Mouse (Mus musculus): ENCODE results near the gene Cdkl5.

Cdkl5 gene

GRCm38 (mm10) chrX:160994543-160995121 is at the start of gene Cdkl5:
Cdkl5 (minus strand) TSS chrX:160994704.
- peak; percentile 95 for DNase-seq (ENCODE audit: low spot score)

DNA sequence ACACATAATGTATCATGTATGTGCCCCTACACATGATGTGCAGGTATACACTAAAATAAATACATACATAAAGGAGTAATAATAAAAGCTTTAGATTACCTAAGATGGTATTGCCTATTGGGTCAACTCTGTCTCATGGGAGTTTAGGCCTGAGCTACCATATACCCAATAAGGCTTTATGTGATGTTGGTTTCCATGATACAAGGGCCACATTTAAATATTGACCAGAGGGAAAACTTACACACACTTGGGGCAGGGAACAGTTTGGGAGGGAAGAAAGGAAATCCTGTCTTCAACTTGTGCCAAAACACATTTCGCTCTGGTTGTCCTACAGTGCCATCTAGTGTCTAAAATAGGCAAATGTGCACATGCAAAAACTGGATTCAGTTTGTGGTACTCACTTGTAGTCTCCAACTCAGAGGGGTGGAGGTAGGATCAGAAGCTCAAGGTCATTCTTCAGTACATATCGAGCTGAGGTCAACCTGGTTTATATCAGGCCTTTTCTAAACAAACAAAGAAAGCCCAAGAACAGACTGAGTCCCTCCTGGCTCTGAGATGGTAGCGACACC is 38.8 kb upstream of the Cdkl5 start:
- peak; percentile 4 for DNase-seq (ENCODE audit: low spot score)

GRCm38 (mm10) chrX:161032423-161032822 is 37.9 kb upstream of the Cdkl5 start:
- DNase-seq (ENCODE audit: low spot score): no peak

- DNase-seq (ENCODE audit: low spot score): no peak
Measured at GRCm38 (mm10) chrX:161030233-161030632, 35.7 kb upstream of the Cdkl5 start.

- DNase-seq (ENCODE audit: low spot score): no peak
Measured at GRCm38 (mm10) chrX:161024475-161024874, 30.0 kb upstream of the Cdkl5 start.

GRCm38 (mm10) chrX:161021548-161021947 is 27.0 kb upstream of the Cdkl5 start:
- DNase-seq (ENCODE audit: low spot score): no peak

DNA sequence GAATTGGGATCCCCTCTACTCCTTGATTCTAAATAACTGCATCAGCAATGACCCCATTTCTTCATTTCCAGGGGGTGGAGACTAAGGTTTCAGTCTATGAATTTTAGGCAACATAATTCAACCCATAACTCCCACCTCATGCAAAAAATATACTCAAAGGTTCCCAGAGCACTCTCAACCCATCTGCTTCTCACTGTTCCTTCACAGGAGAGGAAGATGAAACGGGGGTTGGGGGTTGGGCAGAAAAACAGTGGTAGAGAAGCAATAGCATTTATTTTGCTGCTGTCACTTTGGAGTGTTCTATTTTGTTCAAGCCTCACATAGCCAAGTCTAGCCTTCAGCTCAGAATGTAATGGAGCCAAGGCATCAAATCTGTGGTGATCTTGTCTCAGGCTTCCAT is 23.7 kb upstream of the Cdkl5 start:
- DNase-seq (ENCODE audit: low spot score): no peak

GRCm38 (mm10) chrX:161006272-161006671 is 11.8 kb upstream of the Cdkl5 start:
- no peak for DNase-seq (ENCODE audit: low spot score)

- no peak for DNase-seq (ENCODE audit: low spot score)
Measured at GRCm38 (mm10) chrX:160996051-160996450, 1.5 kb upstream of the Cdkl5 start.

DNA sequence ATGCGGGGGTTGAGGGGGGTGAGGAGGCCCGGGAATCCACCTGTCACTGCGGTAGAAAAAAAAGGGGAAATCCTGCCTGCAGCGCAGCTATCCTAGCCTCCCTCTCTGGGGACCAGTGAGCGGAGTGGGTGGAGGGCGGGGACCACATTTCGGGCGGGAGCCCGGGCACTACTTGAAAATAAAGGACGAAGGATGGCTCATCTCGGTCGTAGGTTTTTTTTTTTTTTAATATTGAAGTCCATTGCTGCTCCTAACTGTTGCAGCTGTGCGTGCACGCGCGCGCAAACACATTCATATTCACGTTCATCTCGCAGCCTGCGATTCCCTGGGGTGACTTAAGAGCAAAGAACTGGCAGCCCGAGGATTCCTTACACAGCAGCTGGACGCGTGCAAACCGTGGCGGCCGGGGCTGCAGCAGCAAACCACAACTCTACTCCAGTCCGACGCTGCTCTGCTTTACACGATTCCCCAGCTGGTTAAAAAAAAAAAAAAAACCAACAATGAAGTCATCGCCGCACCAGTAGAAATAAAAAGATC is 695 bp upstream of the Cdkl5 start:
- peak; percentile 26 for DNase-seq (ENCODE audit: low spot score)

DNA sequence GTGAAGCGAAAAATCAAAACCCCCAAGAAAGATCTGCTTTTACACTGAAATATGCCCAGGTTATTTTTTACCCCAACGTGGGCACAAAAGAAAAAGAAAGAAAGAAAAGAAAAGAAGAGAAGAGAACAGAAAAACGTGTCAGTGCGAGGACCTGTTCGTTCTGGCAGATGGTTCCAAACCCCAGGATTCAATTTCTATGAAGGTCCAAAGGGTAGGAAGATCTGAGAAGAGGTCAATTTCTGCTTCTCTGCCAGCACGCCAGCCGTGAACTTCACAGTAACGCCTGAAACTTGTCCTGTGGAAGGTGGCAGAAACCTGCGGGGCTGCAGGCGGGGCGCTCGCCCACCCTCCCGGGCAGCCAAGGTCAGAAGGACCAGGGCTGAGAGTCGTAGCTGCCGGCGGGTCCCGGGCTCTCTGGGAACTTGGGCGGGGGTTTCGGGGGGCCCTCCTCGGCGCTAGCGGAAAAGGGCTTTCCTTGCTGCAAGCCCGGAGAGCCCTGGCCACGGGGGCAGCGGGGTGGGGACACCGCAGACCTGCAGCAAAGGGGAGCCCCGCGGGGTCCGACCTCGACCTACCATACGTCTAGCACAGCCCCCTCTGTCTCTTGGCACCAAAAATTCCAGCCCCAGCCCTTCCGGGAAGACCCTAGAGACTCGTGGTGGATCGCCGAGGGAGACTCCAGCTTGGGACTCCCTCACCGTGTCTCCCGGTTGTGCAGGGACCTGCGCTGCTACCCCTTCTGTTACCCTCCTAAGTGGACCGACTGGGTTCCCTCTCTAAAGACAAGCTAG is 560 bp downstream of the Cdkl5 start:
- DNase-seq (ENCODE audit: low spot score): peak; percentile 2

DNA sequence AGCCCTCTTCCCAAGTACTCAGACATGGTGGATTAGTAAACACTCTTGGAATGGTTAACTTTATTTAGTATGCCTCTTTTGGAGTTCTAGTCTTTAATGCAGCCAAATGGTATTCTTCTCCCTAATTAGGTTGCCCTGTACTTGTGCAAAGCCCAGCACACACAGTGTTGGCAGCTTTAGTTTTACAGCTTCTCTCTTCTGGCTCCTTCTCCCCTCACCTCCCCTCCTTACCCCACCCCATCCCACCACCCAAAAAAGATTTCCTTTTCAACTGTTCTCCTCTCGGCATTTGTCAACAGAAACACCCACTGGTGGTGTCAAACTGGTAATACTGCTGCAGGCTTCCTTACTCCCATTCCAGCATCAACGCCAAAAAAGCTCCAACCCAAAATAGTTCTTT is 1.8 kb downstream of the Cdkl5 start:
- no peak for DNase-seq (ENCODE audit: low spot score)

DNA sequence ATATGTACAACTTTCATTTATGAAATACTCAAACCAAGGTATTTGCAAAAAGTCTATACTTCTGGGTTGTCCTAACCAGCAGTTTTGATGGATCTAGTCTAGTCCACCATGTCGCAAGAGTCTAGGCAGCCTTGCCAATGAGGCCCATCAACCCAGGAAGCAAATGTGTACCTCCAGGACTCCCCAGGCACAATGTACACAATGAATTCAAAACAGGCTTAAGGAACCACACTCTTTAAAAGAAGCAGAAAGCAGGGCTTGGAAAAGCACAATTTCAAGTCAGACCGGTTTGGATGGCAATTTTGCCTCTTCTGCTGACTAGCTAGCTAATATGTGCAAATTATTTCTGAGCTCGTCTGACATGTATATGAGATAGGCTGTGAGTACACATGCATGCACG is 4.2 kb downstream of the Cdkl5 start:
- DNase-seq (ENCODE audit: low spot score): peak; percentile 4

GRCm38 (mm10) chrX:160977919-160978318 is 16.6 kb downstream of the Cdkl5 start:
- no peak for DNase-seq (ENCODE audit: low spot score)

DNA sequence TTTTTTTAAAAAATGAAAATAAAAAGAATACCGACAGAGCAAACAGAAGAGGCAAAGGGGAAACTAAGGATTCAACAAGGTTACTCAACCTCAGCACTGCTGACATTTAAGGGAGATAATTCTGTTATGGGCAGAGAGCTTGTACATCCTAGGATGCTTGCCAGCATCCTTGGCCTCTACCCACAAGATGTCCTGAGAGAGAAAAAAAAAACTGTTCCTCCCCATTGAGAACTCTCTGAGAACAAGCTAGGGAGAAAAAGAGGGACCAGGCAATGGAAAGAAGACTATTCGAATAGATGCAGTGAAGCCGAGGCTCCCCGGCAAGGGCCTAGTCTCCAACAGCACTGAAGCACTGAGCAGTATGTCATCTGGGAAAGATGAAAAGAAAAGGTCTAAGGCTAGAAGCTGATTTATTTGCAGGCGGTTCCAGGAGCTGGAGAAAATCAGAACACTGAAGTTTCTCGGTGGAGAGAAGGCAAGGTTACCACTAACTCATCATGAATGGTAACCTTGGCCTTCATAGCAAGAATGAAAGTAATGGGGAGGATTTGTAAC is 22.4 kb downstream of the Cdkl5 start:
- no peak for DNase-seq (ENCODE audit: low spot score)

DNA sequence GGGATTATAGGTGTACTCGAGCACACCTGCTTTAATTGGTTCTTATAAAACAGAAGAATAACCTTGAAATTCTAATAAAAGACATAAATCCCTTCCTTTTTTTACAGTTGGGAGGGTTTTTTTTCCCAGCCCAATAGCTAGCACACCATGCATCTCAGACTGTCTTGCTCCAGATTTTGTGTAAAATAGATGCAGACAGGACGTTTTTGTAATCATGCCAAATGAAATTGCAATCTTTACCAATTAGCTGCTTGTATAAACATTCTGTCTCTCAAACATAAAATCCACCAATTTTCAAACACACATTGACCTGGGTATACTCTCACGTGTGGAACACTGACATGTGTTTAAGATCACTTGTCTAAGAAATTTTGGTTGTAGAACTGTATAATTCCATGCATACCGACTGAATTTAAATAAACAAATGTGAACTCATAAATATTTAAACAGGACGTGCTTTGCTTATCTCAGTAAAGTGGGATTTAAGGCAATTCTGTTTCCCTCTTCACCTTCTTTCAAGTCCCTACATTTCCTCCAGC is 35.8 kb downstream of the Cdkl5 start:
- no peak for DNase-seq (ENCODE audit: low spot score)

- no peak for DNase-seq (ENCODE audit: low spot score)
Measured at GRCm38 (mm10) chrX:160949583-160949982, 44.9 kb downstream of the Cdkl5 start.

DNA sequence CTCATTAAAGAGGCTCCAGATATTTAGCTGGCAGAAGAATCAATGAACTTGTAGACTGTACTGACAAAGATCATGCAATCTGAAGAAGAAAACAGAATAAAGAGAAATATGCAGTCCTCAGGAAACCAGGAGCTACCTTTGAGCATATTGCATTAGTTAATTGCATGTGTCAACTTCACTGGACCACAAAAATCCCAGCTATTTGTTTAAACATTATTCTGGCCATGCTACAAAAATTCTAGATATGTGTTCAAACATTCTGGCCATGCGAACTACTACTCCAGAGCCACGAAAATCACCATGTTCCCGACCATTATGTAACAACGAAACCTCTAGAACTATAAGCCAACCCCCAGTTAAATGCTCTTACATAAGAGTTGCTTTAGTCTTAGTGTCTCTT is 49.8 kb downstream of the Cdkl5 start:
- no peak for DNase-seq (ENCODE audit: low spot score)

DNA sequence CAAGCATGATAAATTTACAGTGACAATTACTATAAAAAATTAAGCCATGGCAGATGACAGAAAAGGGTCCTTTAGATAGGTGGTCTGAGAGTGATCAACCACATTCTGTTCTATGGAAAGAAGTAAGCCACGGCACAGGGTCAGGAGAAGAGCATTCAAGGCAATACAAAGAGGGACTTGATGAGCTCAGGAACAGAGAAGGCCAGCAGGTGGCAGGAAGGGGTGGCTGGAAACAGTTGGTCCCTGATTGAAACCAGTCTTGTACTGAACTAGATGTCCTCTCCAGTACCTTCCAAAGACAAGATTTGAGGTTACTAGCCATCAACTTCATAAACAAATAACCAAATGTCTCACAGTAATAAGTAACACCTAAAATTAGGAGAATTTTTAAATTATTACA is 59.0 kb downstream of the Cdkl5 start:
- DNase-seq (ENCODE audit: low spot score): peak; percentile 5

DNA sequence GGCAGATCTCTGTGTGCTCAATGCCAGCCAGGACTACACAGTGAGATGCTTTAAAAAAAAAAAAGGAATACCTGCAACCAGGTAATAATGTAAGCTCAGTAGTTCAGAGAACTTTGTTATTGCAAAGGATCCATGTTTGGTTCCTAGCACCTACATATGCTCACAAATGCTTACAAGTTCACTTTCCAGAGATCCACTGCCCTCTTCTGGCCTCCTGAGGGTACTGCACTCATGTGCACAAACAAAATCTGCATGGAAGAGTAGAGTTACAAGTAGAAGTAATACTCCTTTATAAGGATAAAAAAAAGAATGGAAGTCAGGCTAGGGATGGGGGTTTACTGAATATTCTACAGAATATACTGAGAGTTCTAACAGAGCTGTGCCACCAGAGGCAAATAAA is 63.8 kb downstream of the Cdkl5 start:
- no peak for DNase-seq (ENCODE audit: low spot score)

- DNase-seq (ENCODE audit: low spot score): no peak
Measured at GRCm38 (mm10) chrX:160928870-160929269, 65.6 kb downstream of the Cdkl5 start.

GRCm38 (mm10) chrX:160919022-160919637 is 75.4 kb downstream of the Cdkl5 start:
- DNase-seq (ENCODE audit: low spot score): no peak

Data from urinary bladder, postnatal 14 days (tissue).